Mouse (Mus musculus): ENCODE measurements around the gene AC161166.1.
A peak's percentile ranks its signal among the peaks of the same experiment; 100 is the strongest.

DNA sequence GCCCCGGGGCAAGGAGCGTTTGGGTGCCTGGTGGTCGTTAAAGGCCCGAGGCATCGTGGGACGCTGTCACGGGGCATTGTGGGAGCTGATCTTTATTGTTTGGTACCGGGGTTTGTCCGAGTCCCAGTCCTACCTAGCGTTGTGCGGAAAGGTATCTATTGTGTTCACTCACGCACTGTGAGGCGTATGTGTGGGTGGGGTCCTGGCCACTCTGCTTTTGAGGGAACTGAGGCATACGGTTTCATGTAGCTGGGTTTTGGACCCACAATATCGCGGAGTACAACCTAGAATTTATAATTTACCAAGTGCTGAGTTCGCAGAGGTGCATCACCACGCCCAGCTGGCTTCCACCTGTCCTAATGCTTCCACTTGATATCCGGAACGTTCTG lies 4.5 kb downstream of the AC161166.1 start:
- 0 out of 2 replicates have a peak, but pooled peaks have one; percentile 7 for TF ChIP-seq EP300 (IDR thresholded peaks at IDR 0.05; ENCODE audit: low read depth)
- no peak for TF ChIP-seq CTCF (IDR thresholded peaks at IDR 0.05; ENCODE audit: low read depth)
